Mouse (Mus musculus) kidney, embryonic 15.5 days (tissue): ENCODE measurements around the gene Med20. TPM values are rescaled to one million over a fixed set of nuclear protein-coding genes. Genes with fewer than 3 reads are reported as not detected.
"Not testable (repeated sequence)": the region's sequence is repeated elsewhere in the genome, so short reads cannot be mapped to it uniquely, and the experiment has no call there.

Experiments
- ATAC-seq: fragments of 200-750 bp; cut with Nextera tagmentation; replicated peaks from 2 replicates; pipeline ENCODE4 v1.8.0; 2017; ENCODE audit warnings: moderate TSS enrichment; ENCODE audit not compliant: low FRiP score
- H3K27ac ChIP-seq: fragments of 300-500 bp; sonication (generic); 2 replicates; pipeline ENCODE4 v1.5.1; 2015; ENCODE audit warnings: mild to moderate bottlenecking, inconsistent platforms
- H3K27me3 ChIP-seq: fragments of 300-500 bp; sonication (generic); 2 replicates; pipeline ENCODE4 v1.6.1; 2015; ENCODE audit warnings: inconsistent platforms
- H3K36me3 ChIP-seq: fragments of 300-500 bp; sonication (generic); 2 replicates; pipeline ENCODE4 v1.6.1; 2015; ENCODE audit warnings: inconsistent platforms
- H3K4me1 ChIP-seq: fragments of 300-500 bp; sonication (generic); 2 replicates; pipeline ENCODE4 v1.6.1; 2015; ENCODE audit warnings: inconsistent platforms
- H3K4me2 ChIP-seq: fragments of 300-500 bp; sonication (generic); 2 replicates; pipeline ENCODE4 v1.6.1; 2015; ENCODE audit warnings: moderate library complexity, mild to moderate bottlenecking, inconsistent platforms
- H3K4me3 ChIP-seq: fragments of 300-500 bp; sonication (generic); replicated peaks from 2 replicates; pipeline ENCODE4 v1.5.1; 2015; ENCODE audit warnings: mild to moderate bottlenecking, inconsistent platforms
- H3K9ac ChIP-seq: fragments of 300-500 bp; sonication (generic); 2 replicates; pipeline ENCODE4 v1.6.1; 2015; ENCODE audit warnings: mild to moderate bottlenecking, inconsistent platforms
- H3K9me3 ChIP-seq: fragments of 300-500 bp; sonication (generic); replicated peaks from 2 replicates; pipeline ENCODE4 v1.6.1; 2016; ENCODE audit warnings: inconsistent platforms
- WGBS: fragments of 180-500 bp; shearing (Covaris S2); methylation state at CpG from one replicate; pipeline ENCODE4 v1.1.7; 2015; ENCODE audit warnings: mixed read lengths; 5-methylcytosine and 5-hydroxymethylcytosine counted together
- polyA plus RNA-seq: library from polyadenylated mRNA; unstranded; fragments of >200 nt; fragmentation: Nextera tagmentation; extraction: Ambion mirVana; gene quantifications from 2 replicates; pipeline ENCODE4 v1.2.1, GENCODE M21; 2015

The Med20 gene
- polyA plus RNA-seq, 1 experiment from 2014 or later: 45.7 TPM

- no peak overlapping the region for H3K9ac ChIP-seq
- peaks cover 63% of the 10 kb centered on the region for H3K36me3 ChIP-seq
- H3K4me3 ChIP-seq: no peak overlapping the region
- H3K27ac ChIP-seq: peak overlapping the region; percentile 98
- H3K4me1 ChIP-seq: peaks cover 53% of the 10 kb centered on the region
- WGBS: 22% methylated on average over 10 of the region's 10 CpGs
- H3K9me3 ChIP-seq: no peaks in the 10 kb centered on the region
- H3K4me2 ChIP-seq: peak overlapping the region; percentile 86; the same call in 1 of the 2 replicates
- ATAC-seq: no peak
- no peaks in the 10 kb centered on the region for H3K27me3 ChIP-seq
These were observed 13.4 kb upstream of the Med20 start for GRCm38 (mm10) chr17:47597838-47598579.

DNA sequence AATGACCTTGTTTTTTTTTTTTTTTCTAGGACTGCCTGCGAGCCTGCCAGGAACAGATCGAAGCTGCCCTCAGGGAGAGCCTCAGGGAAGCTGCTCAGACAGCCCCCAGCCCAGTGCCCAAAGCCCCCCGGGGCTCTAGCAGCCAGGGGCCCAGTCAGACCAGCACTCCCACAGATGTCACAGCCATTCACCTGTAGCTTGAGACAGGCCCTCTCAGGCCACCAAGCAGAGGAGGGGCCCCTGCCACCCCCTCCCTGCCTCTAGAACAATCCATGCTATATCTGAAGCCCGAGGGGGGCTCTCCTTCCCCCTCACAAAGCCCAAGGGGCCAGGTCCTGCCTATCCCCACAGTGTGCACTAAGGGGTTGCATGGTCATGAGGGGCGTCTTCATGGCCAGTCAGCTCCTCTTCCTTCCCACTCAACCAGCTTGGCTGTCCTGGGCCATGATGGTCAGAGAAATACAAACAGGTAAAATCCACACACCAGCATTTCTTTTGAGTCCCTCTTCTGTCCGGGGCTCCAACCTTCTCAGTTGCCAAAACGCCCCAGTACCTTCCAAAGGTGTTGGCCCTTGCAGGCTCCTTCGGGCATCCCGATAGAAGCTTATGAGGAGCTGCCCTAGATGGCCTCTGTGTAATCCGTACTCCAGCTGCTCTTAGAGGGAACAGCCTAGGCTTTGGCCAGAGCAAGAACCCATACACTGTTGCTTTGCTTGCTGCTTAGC is 12.6 kb upstream of the Med20 start:
- Histone ChIP-seq H3K27ac (peak overlapping the region; percentile 98), H3K36me3 (peaks cover 69% of the 10 kb centered on the region), H3K4me1 (peaks cover 53% of the 10 kb centered on the region)
- not testable (repeated sequence) for H3K4me2 ChIP-seq, H3K9me3 ChIP-seq, H3K27me3 ChIP-seq, H3K4me3 ChIP-seq, ATAC-seq, H3K9ac ChIP-seq
- 78% methylated on average over 10 of the region's 10 CpGs for WGBS

DNA sequence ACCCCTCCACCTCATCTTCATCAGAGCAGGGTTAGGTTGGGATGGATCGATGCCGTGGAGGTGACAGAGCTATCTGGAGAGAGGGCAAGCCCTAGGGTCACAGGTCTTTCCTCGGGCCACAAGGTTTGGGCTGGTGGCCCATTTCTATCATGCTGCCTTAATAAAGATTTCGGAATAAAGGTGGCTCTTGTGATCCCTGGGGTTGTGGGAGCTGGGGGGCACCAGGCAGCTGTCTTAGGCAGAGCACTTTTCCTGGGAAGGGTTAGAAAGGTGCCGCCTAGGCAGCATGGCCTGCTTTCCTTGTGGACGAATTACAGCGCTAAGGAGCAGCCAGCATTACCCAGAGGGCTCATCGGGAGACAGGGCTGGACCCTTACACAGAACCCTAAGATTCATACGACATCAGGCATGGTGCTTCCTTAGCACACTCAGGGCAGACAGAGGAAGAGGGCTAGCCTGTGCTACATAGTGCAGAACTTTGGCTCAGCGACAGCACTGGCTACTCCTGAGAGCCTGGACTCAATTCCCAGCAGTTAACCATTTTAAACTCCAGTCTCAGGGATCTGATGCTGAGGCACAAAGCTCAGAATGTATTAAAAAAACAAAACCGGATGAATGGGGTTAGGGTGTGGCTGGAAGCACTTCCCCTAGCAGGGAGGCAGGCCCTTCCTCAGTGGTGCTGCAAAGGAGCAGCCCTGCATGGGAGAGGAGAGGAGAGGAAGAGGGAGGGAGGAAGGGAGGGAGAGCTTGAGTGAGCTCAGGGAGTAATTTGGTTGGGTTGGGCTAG is 11.7 kb upstream of the Med20 start:
- no peak overlapping the region for H3K9ac ChIP-seq
- H3K4me1 ChIP-seq: peaks cover 53% of the 10 kb centered on the region
- no peaks in the 10 kb centered on the region for H3K9me3 ChIP-seq
- WGBS: 71% methylated on average over 11 of the region's 11 CpGs
- peaks cover 79% of the 10 kb centered on the region for H3K36me3 ChIP-seq
- ATAC-seq: no peak
- H3K27ac ChIP-seq: peak overlapping the region; percentile 81
- H3K4me2 ChIP-seq: no peak overlapping the region
- H3K4me3 ChIP-seq: no peak overlapping the region
- H3K27me3 ChIP-seq: no peaks in the 10 kb centered on the region

GRCm38 (mm10) chr17:47600601-47601388 is 10.6 kb upstream of the Med20 start:
- H3K4me3 ChIP-seq: no peak overlapping the region
- peaks cover 42% of the 10 kb centered on the region for H3K4me1 ChIP-seq
- no peaks in the 10 kb centered on the region for H3K27me3 ChIP-seq
- no peak overlapping the region for H3K9ac ChIP-seq
- no peak for ATAC-seq
- no peaks in the 10 kb centered on the region for H3K9me3 ChIP-seq
- peak overlapping the region; percentile 81 for H3K27ac ChIP-seq
- WGBS: 85% methylated on average over 13 of the region's 13 CpGs
- peaks cover 90% of the 10 kb centered on the region for H3K36me3 ChIP-seq
- no peak overlapping the region for H3K4me2 ChIP-seq

DNA sequence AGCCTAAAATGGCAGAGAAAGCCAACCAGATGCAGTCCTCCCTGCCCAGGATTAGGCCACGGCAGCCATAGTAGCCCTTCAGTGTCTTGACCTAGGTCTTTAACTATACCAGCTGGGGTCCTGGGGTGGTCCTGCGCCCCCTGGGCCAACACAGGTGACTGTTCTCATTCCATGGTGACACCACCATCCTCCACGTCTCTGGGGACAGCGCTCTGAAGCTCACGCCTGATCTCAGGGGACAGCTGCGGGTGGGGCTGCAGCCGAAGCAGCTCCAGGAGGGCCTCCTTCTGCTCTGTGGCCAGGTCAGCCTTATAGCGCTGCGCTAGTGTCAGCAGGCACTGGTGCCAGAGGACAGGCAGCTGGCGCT is 10.0 kb upstream of the Med20 start:
- H3K9ac ChIP-seq: no peak overlapping the region
- H3K9me3 ChIP-seq: no peaks in the 10 kb centered on the region
- no peak overlapping the region for H3K4me2 ChIP-seq
- peaks cover 36% of the 10 kb centered on the region for H3K4me1 ChIP-seq
- WGBS: 89% methylated on average over 10 of the region's 10 CpGs
- no peak overlapping the region for H3K4me3 ChIP-seq
- H3K27me3 ChIP-seq: no peaks in the 10 kb centered on the region
- peaks cover 95% of the 10 kb centered on the region for H3K36me3 ChIP-seq
- peak overlapping the region; percentile 81 for H3K27ac ChIP-seq
- no peak for ATAC-seq

DNA sequence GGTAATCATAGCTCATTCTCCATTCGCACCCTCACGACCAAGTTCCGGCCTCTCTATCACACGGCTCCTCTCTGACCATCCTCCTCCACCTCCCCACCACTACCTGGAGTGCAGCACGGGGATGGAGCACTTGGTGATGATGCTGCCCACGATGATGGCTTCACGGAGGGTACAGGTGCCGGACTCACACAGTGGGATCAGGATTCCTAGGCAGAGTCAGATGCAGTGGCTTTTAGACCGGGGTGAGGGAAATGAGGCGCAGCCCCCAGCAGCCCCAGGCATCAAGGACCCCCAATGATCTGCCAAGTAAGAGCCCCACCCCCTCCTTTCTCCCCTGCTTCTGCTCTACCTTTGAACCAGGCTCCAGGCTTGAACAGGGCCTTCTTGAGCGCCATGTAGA is 9.1 kb upstream of the Med20 start:
- 91% methylated on average over 11 of the region's 11 CpGs for WGBS
- no peak overlapping the region for H3K27ac ChIP-seq
- no peak overlapping the region for H3K4me3 ChIP-seq
- peaks cover 97% of the 10 kb centered on the region for H3K36me3 ChIP-seq
- H3K27me3 ChIP-seq: no peaks in the 10 kb centered on the region
- no peak overlapping the region for H3K9ac ChIP-seq
- no peak for ATAC-seq
- H3K4me1 ChIP-seq: peaks cover 27% of the 10 kb centered on the region
- no peak overlapping the region for H3K4me2 ChIP-seq
- no peaks in the 10 kb centered on the region for H3K9me3 ChIP-seq

DNA sequence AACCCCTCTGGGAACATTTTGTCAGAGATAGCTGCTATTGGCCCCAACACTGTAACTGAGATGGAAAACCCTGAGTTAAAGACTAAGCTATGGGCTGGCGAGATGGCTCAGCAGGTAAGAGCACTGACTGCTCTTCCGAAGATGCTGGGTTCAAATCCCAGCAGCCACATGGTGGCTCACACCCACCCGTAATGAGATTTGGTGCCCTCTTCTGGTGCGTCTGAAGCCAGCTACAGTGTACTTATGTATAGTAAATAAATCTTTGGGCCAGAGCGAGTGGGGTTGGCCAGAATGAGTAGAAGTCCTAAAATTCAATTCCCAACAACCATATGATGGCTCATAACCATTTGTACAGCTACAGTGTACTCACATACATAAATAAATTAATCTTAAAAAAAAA is 5.2 kb upstream of the Med20 start:
- Histone ChIP-seq H3K9ac (no peak overlapping the region), H3K27me3 (no peaks in the 10 kb centered on the region), H3K4me1 (peaks cover 12% of the 10 kb centered on the region), H3K36me3 (peaks cover 78% of the 10 kb centered on the region), H3K4me2 (no peak overlapping the region), H3K9me3 (no peaks in the 10 kb centered on the region), H3K27ac (no peak overlapping the region), H3K4me3 (no peak overlapping the region)
- 75% methylated on average over 5 of the region's 5 CpGs for WGBS
- ATAC-seq: no peak

DNA sequence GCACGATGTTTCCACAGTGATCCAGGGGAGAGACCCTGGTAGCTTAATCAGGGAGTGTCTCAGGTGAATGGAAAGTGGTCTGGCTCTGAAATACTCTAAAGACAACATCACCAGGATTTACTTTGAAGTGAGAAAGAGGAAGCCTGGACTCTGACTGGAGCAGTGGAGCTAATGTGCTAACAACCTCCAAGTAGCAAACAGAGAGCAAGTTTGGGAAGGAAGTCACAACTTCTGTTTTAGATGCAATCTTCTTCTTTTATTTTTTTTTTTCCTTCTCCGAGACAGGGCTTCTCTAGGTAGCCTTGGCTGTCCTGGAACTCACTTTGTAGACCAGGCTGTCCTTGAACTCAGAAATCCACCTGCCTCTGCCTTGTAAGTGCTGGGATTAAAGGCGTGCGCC is 2.2 kb upstream of the Med20 start:
- ATAC-seq: no peak
- no peak overlapping the region for H3K9ac ChIP-seq
- 93% methylated on average over 4 of the region's 4 CpGs for WGBS
- no peak overlapping the region for H3K27ac ChIP-seq
- no peaks in the 10 kb centered on the region for H3K9me3 ChIP-seq
- H3K4me1 ChIP-seq: peaks cover 25% of the 10 kb centered on the region
- peaks cover 59% of the 10 kb centered on the region for H3K36me3 ChIP-seq
- 0 out of 2 replicates have a peak overlapping the region, but pooled peaks have one; percentile 81 for H3K4me3 ChIP-seq
- H3K4me2 ChIP-seq: no peak overlapping the region
- no peaks in the 10 kb centered on the region for H3K27me3 ChIP-seq

DNA sequence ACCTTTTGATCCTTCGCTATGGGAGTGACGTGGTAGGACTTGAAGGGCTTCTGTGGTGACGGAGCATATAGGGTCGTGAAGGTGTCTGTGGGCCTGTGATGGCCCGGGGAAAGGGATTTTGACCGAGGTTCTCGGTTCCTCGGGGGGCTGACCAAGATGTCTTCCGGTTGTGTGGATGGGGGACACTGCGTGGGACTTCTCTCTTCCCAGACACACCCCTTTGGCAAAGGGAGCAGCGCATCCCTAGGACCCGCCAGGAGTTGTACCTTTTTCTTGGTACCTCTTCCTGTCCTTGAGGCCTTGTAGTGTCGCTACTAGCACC is 240 bp downstream of the Med20 start:
- WGBS: under 1% methylated on average over 13 of the region's 13 CpGs
- Histone ChIP-seq H3K4me3 (peak overlapping the region; percentile 81), H3K27ac (peak overlapping the region; percentile 82), H3K4me1 (peaks cover 25% of the 10 kb centered on the region), H3K9me3 (no peaks in the 10 kb centered on the region), H3K9ac (peak overlapping the region; percentile 88), H3K4me2 (peak overlapping the region; percentile 87), H3K27me3 (no peaks in the 10 kb centered on the region), H3K36me3 (peaks cover 56% of the 10 kb centered on the region)
- no peak for ATAC-seq

- WGBS: 96% methylated on average over 1 of the region's 1 CpGs
- H3K4me3 ChIP-seq: no peak overlapping the region
- no peak for ATAC-seq
These were observed 2.6 kb downstream of the Med20 start for GRCm38 (mm10) chr17:47614018-47614417.

GRCm38 (mm10) chr17:47616119-47616518 is 4.7 kb downstream of the Med20 start:
- H3K9me3 ChIP-seq: no peaks in the 10 kb centered on the region
- no peak overlapping the region for H3K4me3 ChIP-seq
- H3K9ac ChIP-seq: no peak overlapping the region
- peaks cover 73% of the 10 kb centered on the region for H3K36me3 ChIP-seq
- no peak overlapping the region for H3K27ac ChIP-seq
- no peak for ATAC-seq
- peaks cover 13% of the 10 kb centered on the region for H3K4me1 ChIP-seq
- H3K4me2 ChIP-seq: no peak overlapping the region
- 94% methylated on average over 8 of the region's 8 CpGs for WGBS
- H3K27me3 ChIP-seq: no peaks in the 10 kb centered on the region

More at GRCm38 (mm10) chr17:47614018-47614417, 2.6 kb downstream of the Med20 start:
- Histone ChIP-seq H3K9me3 (no peaks in the 10 kb centered on the region), H3K36me3 (peaks cover 56% of the 10 kb centered on the region), H3K4me1 (peaks cover 25% of the 10 kb centered on the region), H3K4me2 (no peak overlapping the region), H3K9ac (no peak overlapping the region), H3K27me3 (no peaks in the 10 kb centered on the region), H3K27ac (no peak overlapping the region)
